Mouse (Mus musculus) cerebellum, adult 9-11 months (tissue): ENCODE measurements around the gene Jhy.

Source experiments
- DNase-seq: peaks from one replicate; pipeline ENCODE4 v3.0.0; 2022

Gene Jhy

DNA sequence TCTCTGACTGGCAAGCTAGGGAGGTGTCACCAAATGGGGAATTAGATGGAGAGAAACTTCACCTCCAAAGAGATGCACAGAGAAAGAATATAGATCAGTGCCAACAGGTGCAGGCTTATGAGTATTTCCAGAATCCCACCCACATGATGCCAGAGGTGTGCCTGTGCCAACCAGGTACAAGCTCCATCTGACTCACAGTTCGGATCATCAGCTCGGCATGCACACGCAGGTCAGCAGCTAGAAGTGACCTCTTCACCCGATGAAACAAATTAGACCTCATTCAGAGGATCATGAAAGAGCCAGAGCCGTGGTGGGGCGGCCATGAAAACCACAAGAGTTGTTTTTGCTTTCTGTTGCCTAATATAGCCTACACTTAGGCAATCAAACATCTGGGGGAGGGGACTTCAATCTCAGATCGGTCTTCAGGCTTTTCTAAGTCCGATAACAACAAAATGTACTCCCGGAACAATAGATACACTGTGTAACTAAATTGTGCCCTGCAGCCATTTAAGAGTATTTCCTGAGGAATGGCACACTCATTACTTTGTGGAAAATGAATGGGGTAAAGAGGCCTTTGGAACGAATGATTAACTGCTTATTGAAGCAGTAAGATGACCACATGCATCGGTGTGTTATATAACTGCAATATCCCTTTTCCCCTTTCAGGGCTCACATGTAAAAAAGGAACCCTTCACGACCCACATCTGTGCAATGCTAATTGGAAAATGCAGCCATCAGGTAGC is 45.9 kb downstream of the Jhy start:
- no peak for DNase-seq

GRCm38 (mm10) chr9:40908915-40909314 is 55.0 kb downstream of the Jhy start:
- DNase-seq: no peak

DNA sequence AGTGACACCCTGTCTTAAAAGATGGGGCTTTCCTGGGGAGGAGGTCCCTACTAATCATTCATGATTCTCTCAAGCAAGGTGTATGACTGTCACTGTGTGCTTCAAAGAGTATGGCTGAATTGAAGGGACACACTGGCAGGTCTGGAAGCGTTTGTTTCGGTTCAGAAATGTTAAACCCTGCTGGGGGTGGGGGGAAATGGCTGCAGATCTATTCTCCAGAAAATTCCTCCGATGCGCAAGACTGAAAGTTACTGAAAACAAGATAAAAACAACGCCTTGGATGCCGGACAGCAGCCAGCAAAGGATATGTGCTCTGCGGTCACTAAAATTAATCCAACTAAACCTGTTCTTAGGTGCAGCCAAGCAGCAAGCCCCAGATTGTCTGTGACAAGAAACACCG is 55.5 kb downstream of the Jhy start:
- no peak for DNase-seq

GRCm38 (mm10) chr9:40907413-40907812 is 56.5 kb downstream of the Jhy start:
- DNase-seq: no peak

DNA sequence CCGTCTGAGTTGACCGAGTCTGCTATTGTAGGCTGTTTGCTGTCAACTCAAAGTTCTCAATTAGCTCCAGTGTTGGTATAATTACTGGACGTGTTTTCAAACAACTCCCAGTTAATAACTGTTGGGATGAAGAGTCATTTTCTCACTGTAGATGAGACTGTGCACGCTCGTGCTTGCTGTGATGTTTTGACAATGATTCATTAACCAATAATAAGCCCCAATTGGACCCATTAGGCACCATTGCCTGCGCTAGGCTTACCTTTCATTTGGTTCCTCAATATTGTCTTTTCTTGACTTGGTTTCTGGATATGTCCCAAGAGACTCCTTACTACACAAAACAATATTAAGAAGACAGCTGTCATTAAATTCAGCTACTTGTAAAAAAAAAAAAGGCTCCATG is 71.5 kb downstream of the Jhy start:
- DNase-seq: no peak

DNA sequence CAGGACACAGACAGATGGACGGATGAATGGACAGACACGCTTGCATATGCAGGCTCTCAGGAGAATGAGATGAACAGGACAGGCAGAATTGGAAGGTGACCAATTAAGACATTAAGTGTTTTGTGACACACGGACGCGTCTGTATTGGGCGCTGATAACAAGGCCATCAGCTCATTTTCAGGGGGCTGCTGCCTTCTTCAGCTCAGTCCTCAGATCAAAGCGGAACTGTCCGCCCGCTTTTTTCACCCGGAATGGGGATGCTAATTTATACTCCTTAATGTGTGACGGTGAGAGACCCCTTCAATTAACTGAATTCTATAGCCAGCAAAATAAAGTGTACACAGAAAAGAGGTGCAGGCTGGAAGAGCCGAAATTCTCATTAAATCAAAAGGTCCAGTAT is 74.5 kb downstream of the Jhy start:
- DNase-seq: no peak

DNA sequence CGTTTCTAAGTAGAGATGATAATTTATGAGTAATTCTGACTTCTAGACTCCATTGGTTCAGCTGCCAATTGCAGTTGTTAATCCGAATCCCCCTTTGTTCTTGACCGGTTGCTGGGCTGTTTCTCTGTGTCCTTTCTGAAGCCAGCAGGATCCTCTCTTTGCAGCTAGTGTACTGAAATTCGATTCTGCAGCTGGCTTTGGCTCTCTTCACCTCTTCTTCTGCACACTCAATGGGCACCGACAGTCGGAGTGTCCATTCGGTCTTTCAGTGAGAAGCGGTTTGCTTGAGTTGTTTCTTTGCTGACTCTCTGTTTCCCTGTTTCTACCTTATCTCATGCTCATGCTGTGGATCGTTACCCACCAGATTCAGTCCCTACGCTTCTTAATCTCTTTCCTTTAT is 78.2 kb downstream of the Jhy start:
- no peak for DNase-seq

- DNase-seq: no peak
These were observed 84.9 kb downstream of the Jhy start for GRCm38 (mm10) chr9:40878998-40879397.

GRCm38 (mm10) chr9:40878291-40878945 is 85.5 kb downstream of the Jhy start:
- no peak for DNase-seq

DNA sequence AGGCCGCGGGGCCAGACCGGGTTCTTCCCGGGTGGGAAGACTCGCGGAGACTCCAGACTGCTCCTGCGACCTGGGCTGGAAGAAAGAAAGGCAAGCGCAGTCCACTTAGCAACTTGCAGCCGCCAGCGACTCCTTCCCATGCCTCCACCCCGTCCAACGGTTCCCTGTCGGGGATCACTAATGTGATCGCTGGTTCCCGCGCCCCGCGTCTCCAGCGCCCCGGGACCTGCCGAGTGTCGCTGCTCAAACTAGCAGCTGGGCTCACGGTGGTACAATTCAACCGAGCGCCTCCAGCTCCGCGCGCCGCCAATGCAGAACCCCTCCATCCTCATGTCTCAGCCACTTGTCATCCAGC is 86.1 kb downstream of the Jhy start:
- no peak for DNase-seq

DNA sequence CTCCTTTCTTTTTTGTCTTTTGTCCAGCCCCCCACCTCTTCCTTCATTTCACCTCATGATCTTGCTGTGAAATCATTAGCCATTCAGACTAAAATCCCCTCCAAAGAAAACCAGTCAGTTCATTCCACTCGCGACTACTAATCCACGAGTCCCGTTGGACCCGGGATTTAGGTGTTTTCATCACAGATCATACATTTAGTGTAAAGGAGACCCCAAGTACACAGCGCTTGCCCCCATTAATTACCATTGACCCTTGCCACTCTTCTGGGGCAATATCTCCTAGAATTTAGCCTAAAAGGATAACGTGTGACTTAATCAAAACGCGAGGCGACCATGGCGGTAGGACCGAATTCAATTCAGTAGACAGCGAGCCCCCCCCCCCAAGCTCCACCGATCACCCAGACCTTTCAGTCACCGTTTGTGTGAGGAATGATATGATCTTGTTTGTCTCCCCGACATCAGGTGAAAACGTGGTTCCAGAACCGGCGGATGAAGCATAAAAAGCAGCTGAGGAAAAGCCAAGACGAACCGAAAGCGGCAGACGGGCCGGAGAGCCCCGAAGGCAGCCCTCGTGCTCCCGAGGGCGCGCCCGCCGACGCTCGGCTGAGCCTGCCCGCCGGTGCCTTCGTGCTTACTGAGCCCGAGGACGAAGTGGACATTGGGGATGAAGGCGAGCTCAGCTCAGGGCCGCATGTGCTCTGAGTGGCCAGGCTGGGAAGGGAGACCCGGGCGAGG is 86.6 kb downstream of the Jhy start:
- DNase-seq: no peak

DNA sequence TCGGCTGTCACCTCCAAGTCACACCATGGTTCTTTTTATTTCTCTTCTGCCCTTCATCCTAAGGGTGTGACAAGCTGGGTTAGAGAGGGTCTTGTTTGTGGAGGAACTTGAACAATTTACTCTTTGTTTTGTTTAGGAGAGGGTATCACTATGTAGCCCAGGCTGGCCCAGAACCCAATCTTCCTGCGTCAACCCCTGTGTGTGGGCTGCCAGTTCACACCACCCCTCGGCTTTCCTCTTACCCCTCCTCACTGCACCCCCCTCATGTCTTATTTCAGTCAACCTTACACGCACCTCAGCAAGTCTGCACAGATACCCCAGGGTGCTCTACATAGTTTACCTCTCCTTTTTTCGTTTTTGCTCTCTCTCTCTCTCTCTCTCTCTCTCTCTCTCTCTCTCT is 87.2 kb downstream of the Jhy start:
- DNase-seq: no peak

GRCm38 (mm10) chr9:40876164-40876563 is 87.8 kb downstream of the Jhy start:
- DNase-seq: no peak

GRCm38 (mm10) chr9:40875431-40875830 is 88.5 kb downstream of the Jhy start:
- DNase-seq: no peak

- no peak for DNase-seq
These were observed 89.0 kb downstream of the Jhy start for GRCm38 (mm10) chr9:40874961-40875360.

DNA sequence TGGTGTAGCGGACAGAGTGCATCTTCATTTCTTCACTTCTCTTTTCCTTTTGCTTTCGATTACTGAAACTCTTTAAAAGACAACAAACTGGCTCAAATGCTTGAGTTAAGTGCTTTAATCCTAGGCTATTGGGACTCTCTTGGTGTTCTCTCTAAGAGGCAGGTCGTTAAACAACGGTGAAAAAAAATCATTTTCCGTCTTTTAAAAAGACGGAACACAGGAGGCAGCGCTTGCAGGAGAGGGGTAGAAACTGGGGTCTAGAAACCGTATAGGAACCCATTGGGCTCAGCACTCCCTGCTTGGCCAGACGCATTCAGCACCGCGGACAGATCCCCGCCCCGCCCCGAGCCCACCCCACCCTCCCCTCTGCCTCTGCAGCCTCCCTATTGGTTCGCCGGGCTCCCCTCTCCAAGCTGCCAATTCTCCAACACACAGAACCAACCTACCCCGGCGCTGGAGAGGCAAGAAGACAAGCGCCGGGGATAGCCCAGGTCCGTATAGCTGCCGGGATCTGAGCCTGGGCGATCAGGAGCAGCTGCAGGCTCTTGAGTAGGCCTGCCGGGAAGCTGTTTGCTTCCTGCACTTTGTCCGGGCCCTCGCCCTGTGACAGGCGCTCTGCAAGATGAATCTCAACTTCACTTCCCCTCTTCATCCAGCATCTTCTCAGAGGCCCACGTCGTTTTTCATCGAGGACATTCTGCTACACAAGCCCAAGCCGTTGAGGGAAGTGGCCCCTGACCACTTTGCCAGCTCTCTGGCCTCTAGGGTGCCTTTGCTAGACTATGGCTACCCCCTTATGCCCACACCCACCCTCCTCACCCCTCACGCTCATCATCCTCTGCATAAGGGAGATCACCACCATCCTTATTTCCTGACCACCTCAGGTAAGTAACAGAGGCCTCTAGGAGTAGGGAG is 90.1 kb downstream of the Jhy start, which contains the start of gene Bsx:
Gene Bsx (plus strand): TSS at position 572 of the 915 bp plus-strand sequence.
- no peak for DNase-seq

DNA sequence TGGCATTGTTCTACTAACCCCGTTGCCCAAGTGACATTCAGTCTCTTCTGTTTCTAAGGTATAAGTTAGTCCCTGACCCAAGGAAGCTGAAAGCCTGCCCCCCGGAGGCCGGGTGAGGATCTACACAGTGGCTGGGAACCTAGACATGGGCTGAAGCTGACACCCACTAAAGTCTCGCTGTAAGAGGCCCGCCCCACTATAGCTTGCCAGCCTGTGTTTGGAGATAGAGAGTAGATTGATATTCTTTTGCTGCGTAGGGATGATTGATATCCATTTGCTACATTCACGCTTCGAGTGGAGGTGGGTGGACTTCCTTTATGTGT is 91.8 kb downstream of the Jhy start:
- no peak for DNase-seq

DNA sequence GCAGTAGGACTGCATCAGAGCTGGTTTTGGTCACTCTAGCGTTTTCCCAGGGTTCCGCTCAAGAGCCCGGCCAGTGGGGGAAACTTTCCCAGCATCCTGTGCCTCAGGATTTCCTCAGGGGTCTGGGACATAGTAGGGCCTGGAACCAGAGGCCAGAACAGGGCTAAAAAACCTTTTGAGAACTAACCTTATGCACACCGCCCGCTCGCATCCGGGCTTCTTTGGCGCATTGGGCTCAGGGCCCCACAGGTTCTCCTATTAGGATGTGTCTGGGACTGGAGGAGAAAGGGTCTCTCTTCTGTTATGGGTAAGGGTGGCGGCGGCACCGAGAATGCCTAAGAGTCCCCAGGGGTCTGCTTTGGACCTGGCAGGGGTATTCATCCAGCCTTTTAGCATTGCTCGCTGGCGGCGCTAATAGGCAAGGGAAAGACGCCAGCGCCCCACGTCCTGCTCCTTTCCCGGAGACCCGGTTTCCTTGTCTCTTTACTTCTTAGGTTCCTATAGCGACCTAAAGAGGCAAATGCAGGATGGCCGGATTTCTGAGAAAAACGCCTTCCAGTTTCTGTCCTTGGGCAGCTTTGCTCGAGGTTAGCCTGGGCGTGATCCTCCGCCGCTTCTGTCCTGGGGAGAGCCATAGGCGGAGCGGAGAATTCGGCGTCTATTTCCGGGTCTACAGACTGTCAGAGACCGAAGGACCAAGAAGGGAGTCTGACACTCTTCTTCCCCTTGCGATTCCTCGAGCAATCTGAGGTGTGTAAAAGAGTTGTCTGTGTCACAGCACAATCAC is 92.4 kb downstream of the Jhy start:
- no peak for DNase-seq

GRCm38 (mm10) chr9:40870331-40870730 is 93.6 kb downstream of the Jhy start:
- no peak for DNase-seq

DNA sequence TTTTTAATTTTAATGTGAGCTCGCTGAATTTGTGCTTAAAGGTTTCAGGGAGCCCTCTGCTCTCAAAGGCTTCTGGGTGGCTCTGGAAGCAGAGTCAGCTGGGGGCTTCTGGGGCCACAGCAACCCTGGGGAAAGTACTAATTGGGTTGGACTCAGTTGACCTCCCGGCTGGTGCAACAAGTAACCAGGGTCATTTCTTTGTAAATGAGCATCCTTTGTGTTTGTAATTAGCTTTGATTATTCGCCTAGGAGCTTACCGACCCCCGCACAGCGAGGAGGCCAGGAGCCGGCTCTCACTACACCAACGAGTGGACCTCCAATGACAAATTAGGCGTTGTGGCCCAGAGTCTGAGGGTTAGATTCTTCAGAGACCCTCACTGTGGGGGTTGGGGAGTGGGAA is 104.7 kb downstream of the Jhy start:
- no peak for DNase-seq

DNA sequence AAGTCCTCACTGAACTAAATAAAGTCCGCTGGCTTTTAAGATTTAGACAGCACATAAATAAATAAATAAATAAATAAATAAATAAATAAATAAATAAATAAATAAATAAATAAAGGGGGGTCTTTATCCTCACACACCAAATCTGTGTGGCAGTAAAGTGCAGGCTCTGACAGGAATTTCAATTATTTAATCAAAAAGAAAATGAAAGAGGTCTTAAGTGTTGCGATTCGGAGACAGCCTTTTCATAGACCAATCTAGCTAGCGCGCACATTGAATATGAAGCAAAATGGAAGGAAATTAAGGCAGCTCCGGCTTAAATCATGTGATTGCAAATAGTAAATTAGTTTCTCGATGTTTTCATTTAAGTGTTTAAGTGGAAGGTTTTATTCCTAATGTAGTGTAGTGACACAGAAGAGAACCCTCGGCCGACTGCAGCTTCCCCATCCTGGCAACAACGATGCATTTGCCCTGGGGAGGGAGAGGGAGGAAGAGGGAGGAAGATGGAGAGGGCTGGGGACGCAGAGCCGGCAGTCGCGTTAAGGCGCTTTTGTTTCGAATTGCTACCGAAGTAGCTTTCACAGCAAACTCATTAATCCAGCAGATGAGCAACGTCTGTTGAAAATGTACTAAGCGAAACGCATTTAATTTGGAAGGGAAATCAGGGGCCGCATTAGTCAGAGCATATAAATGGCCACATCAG is 105.3 kb downstream of the Jhy start:
- DNase-seq: no peak

GRCm38 (mm10) chr9:40851515-40851914 is 112.4 kb downstream of the Jhy start:
- DNase-seq: no peak
